Mouse (Mus musculus): Measurements from ENCODE around the gene Tll1. TPM values are rescaled to one million over a fixed set of nuclear protein-coding genes. Genes with fewer than 3 reads are reported as not detected.

Gene Tll1
- total RNA-seq, 1 experiment, result 1.5 TPM

- Histone ChIP-seq H3K4me1 (ENCODE audit: control insufficient read depth in 2 of 2, insufficient read depth in 2 of 2, low read length in 2 of 2, poor library complexity in 1 of 2) (no peaks in the 10 kb centered on the region), H3K9me3 (ENCODE audit: control insufficient read depth, insufficient read depth, low read depth, low read length) (no peaks in the 10 kb centered on the region), H3K4me3 (ENCODE audit: insufficient read depth in 1 of 2, low read depth in 1 of 2, low read length in 2 of 2, poor library complexity in 1 of 2, severe bottlenecking in 1 of 2) (no peak overlapping the region), H3K27ac (ENCODE audit: insufficient read depth, low read depth, low read length, poor library complexity, severe bottlenecking) (no peak overlapping the region), H3K9ac (ENCODE audit: insufficient read depth, low read depth, low read length, poor library complexity, severe bottlenecking) (no peak overlapping the region), H3K36me3 (ENCODE audit: control insufficient read depth, insufficient read depth, low read length, poor library complexity, severe bottlenecking) (no peaks in the 10 kb centered on the region)
- in situ Hi-C loops (cut with MboI; ENCODE audit: low sequenced_read_pairs in 2 of 2, unreplicated experiment in 2 of 2), result no loop called here
- DNase-seq (ENCODE audit: low read depth, low spot score), result no peak
- TF ChIP-seq ZC3H11A (IDR thresholded peaks at IDR 0.05; ENCODE audit: borderline replicate concordance, low read depth, low read length) (no peak), MAFK (IDR thresholded peaks at IDR 0.05; ENCODE audit: insufficient read depth, low read depth, low read length) (no peak), CHD2 (IDR thresholded peaks at IDR 0.05; ENCODE audit: low read depth, low read length) (no peak), HCFC1 (IDR thresholded peaks at IDR 0.05; ENCODE audit: borderline replicate concordance, insufficient read depth, low read length) (no peak), ZNF384 (IDR thresholded peaks at IDR 0.05; ENCODE audit: low read depth, low read length) (no peak)
Observed at GRCm38 (mm10) chr8:64215374-64215773, 9.3 kb upstream of the Tll1 start.

GRCm38 (mm10) chr8:64214906-64215305, 8.8 kb upstream of the Tll1 start:
- H3K36me3 ChIP-seq (ENCODE audit: control insufficient read depth, insufficient read depth, low read length, poor library complexity, severe bottlenecking), result no peaks in the 10 kb centered on the region
- in situ Hi-C loops (cut with MboI; ENCODE audit: low sequenced_read_pairs in 2 of 2, unreplicated experiment in 2 of 2), result no loop called here
- DNase-seq (ENCODE audit: low read depth, low spot score), result no peak

GRCm38 (mm10) chr8:64206411-64206861, 365 bp upstream of the Tll1 start:
- TF ChIP-seq ZC3H11A (IDR thresholded peaks at IDR 0.05; ENCODE audit: borderline replicate concordance, low read depth, low read length) (no peak), MAFK (IDR thresholded peaks at IDR 0.05; ENCODE audit: insufficient read depth, low read depth, low read length) (no peak), ZNF384 (IDR thresholded peaks at IDR 0.05; ENCODE audit: low read depth, low read length) (no peak), HCFC1 (IDR thresholded peaks at IDR 0.05; ENCODE audit: borderline replicate concordance, insufficient read depth, low read length) (no peak), CHD2 (IDR thresholded peaks at IDR 0.05; ENCODE audit: low read depth, low read length) (no peak)
- DNase-seq (ENCODE audit: low read depth, low spot score), result peak; percentile 12
- H3K4me3 ChIP-seq (ENCODE audit: insufficient read depth in 1 of 2, low read depth in 1 of 2, low read length in 2 of 2, poor library complexity in 1 of 2, severe bottlenecking in 1 of 2), result peak overlapping the region; percentile 56 to 67; a peak in 2 of 4 replicates
- no peaks in the 10 kb centered on the region for H3K9me3 ChIP-seq (ENCODE audit: control insufficient read depth, insufficient read depth, low read depth, low read length)
- no peak overlapping the region for H3K27ac ChIP-seq (ENCODE audit: insufficient read depth, low read depth, low read length, poor library complexity, severe bottlenecking)
- no peaks in the 10 kb centered on the region for H3K36me3 ChIP-seq (ENCODE audit: control insufficient read depth, insufficient read depth, low read length, poor library complexity, severe bottlenecking)
- in situ Hi-C loops (cut with MboI; ENCODE audit: low sequenced_read_pairs in 2 of 2, unreplicated experiment in 2 of 2), result no loop called here
- no peaks in the 10 kb centered on the region; a peak in 1 of 4 replicates for H3K4me1 ChIP-seq (ENCODE audit: control insufficient read depth in 2 of 2, insufficient read depth in 2 of 2, low read length in 2 of 2, poor library complexity in 1 of 2)
- no peak overlapping the region; the same call in 1 of the 2 replicates for H3K9ac ChIP-seq (ENCODE audit: insufficient read depth, low read depth, low read length, poor library complexity, severe bottlenecking)

More at GRCm38 (mm10) chr8:64214906-64215305, 8.8 kb upstream of the Tll1 start:
- no peak overlapping the region for H3K9ac ChIP-seq (ENCODE audit: insufficient read depth, low read depth, low read length, poor library complexity, severe bottlenecking)
- H3K27ac ChIP-seq (ENCODE audit: insufficient read depth, low read depth, low read length, poor library complexity, severe bottlenecking), result no peak overlapping the region
- H3K9me3 ChIP-seq (ENCODE audit: control insufficient read depth, insufficient read depth, low read depth, low read length), result no peaks in the 10 kb centered on the region
- TF ChIP-seq HCFC1 (IDR thresholded peaks at IDR 0.05; ENCODE audit: borderline replicate concordance, insufficient read depth, low read length) (no peak), CHD2 (IDR thresholded peaks at IDR 0.05; ENCODE audit: low read depth, low read length) (no peak), ZC3H11A (IDR thresholded peaks at IDR 0.05; ENCODE audit: borderline replicate concordance, low read depth, low read length) (no peak), MAFK (IDR thresholded peaks at IDR 0.05; ENCODE audit: insufficient read depth, low read depth, low read length) (no peak), ZNF384 (IDR thresholded peaks at IDR 0.05; ENCODE audit: low read depth, low read length) (no peak)
- H3K4me1 ChIP-seq (ENCODE audit: control insufficient read depth in 2 of 2, insufficient read depth in 2 of 2, low read length in 2 of 2, poor library complexity in 1 of 2), result no peaks in the 10 kb centered on the region
- no peak overlapping the region for H3K4me3 ChIP-seq (ENCODE audit: insufficient read depth in 1 of 2, low read depth in 1 of 2, low read length in 2 of 2, poor library complexity in 1 of 2, severe bottlenecking in 1 of 2)

GRCm38 (mm10) chr8:64205321-64206023, 599 bp downstream of the Tll1 start:
- peak; percentile 11 for DNase-seq (ENCODE audit: low read depth, low spot score)
- in situ Hi-C loops (cut with MboI; ENCODE audit: low sequenced_read_pairs in 2 of 2, unreplicated experiment in 2 of 2), result no loop called here
- H3K9ac ChIP-seq (ENCODE audit: insufficient read depth, low read depth, low read length, poor library complexity, severe bottlenecking), result peak overlapping the region; percentile 54; the same call in 1 of the 2 replicates
- H3K36me3 ChIP-seq (ENCODE audit: control insufficient read depth, insufficient read depth, low read length, poor library complexity, severe bottlenecking), result no peaks in the 10 kb centered on the region
- H3K4me1 ChIP-seq (ENCODE audit: control insufficient read depth in 2 of 2, insufficient read depth in 2 of 2, low read length in 2 of 2, poor library complexity in 1 of 2), result no peaks in the 10 kb centered on the region; a peak in 1 of 4 replicates
- H3K4me3 ChIP-seq (ENCODE audit: insufficient read depth in 1 of 2, low read depth in 1 of 2, low read length in 2 of 2, poor library complexity in 1 of 2, severe bottlenecking in 1 of 2), result peak overlapping the region; percentile 56 to 67
- H3K9me3 ChIP-seq (ENCODE audit: control insufficient read depth, insufficient read depth, low read depth, low read length), result no peaks in the 10 kb centered on the region
- H3K27ac ChIP-seq (ENCODE audit: insufficient read depth, low read depth, low read length, poor library complexity, severe bottlenecking), result no peak overlapping the region
- no peak for TF ChIP-seq CHD2 (IDR thresholded peaks at IDR 0.05; ENCODE audit: low read depth, low read length)
